Mouse (Mus musculus): ENCODE results near the gene Ccdc80. TPM values are rescaled to one million over a fixed set of nuclear protein-coding genes. Genes with fewer than 3 reads are reported as not detected.

The Ccdc80 gene
- polyA plus RNA-seq (2015; fragmentation: Nextera tagmentation; extraction: Ambion mirVana): 7.5 and 10.7 TPM in 2 replicates

DNA sequence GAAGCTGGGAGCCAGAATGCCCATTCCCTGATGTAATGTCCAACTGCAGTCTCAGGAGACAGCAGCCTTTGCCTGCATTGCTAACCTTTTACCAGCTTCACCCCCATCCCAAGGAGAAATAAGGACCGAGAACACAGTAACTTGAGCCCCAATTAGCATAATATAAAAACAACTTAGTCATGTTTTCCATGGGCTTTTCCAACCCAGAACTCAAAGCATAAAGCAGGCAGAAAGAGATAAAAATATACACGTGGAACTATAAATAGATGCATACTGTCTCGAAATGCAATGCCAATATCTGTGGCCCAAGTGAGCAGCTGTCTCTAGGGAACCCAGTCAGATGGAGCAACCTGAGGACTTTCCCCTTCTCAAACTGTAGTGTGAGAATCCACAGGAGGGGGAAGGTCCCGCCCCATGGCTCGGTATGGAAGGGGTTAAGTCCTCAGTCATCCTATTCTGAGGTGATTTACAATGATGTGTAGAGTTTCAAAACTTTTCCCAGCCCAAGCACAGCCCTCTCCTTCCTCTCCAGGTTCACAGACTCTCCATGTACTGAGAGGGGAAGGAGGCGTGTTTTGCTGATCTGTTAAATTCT lies at the start of gene Ccdc80:
Gene Ccdc80 (plus strand): TSS at position 266 of the 595 bp plus-strand sequence.
- no peak for ATAC-seq (ENCODE audit: low read depth)
- no peaks in the 10 kb centered on the region for H3K9me3 ChIP-seq (replicated peaks)
- H3K27ac ChIP-seq: peak within 1 kb of the TSS; percentile 57
- 19% methylated on average over 6 of the region's 6 CpGs for WGBS (ENCODE audit: insufficient replicate concordance)
- no peak for DNase-seq
- H3K27me3 ChIP-seq: 0 out of 2 replicates have a peak, but pooled peaks cover 3% of the 10 kb centered on the region
- no peaks in the 10 kb centered on the region for H3K36me3 ChIP-seq
- peak within 1 kb of the TSS; percentile 32 for H3K4me2 ChIP-seq
- peaks cover 5% of the 10 kb centered on the region; the same call in 1 of the 2 replicates for H3K4me1 ChIP-seq (replicated peaks)
- H3K9ac ChIP-seq: no peak within 1 kb of the TSS
- H3K4me3 ChIP-seq (replicated peaks): peak within 1 kb of the TSS; percentile 33

DNA sequence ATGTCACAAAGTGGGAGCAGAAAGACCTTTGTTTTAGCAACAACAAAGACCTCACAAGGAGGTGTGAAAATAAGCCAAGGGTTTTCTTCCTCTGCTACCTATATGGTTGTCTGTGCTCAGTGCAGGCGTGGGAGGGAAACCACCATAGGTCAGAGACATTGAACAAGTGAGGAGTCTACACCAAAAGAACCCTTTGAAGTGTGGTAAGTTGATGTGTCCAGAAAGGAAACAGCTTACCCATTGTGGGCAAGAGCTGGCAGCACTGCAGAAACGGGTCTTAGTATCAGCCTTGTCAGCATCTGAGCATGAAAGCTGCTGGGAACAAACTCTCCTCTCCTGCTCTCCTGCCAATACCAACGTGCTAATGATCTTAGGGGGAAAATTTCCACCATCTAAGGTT lies 48.4 kb upstream of the Ccdc80 start:
- no peaks in the 10 kb centered on the region for H3K36me3 ChIP-seq
- WGBS (ENCODE audit: insufficient replicate concordance): 24% methylated on average over 3 of the region's 3 CpGs
- no peak overlapping the region for H3K4me2 ChIP-seq
- no peaks in the 10 kb centered on the region for H3K9me3 ChIP-seq (replicated peaks)
- no peaks in the 10 kb centered on the region for H3K4me1 ChIP-seq (replicated peaks)
- H3K27me3 ChIP-seq: no peaks in the 10 kb centered on the region
- no peak overlapping the region for H3K9ac ChIP-seq
- no peak overlapping the region for H3K4me3 ChIP-seq (replicated peaks)
- ATAC-seq (ENCODE audit: low read depth) (no peak), DNase-seq (no peak)
- no peak overlapping the region for H3K27ac ChIP-seq

DNA sequence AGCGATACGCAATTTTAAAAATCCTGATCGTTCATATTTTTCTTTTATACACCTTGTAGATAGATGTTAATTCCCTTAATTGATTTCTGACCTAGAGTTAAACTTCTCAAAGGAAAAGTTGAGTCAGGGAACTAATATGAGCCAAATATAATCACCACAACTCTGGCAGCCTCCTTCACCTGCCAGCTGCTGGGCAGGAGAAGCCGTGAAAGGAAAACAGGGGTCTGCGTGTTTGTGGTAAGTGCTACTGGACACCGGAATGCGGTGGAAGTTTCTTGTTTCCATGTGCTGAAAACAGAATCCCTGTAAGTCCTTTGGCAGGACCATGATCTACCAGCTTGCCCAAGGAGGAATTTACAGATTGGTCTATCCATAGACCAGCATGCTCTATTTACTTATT lies 36.0 kb upstream of the Ccdc80 start:
- Histone ChIP-seq H3K27me3 (no peaks in the 10 kb centered on the region), H3K27ac (no peak overlapping the region), H3K9me3 (replicated peaks) (no peaks in the 10 kb centered on the region), H3K4me3 (replicated peaks) (no peak overlapping the region), H3K36me3 (no peaks in the 10 kb centered on the region), H3K4me2 (no peak overlapping the region), H3K4me1 (replicated peaks) (no peaks in the 10 kb centered on the region), H3K9ac (no peak overlapping the region)
- WGBS (ENCODE audit: insufficient replicate concordance): 85% methylated on average over 7 of the region's 7 CpGs
- no peak for DNase-seq
- no peak for ATAC-seq (ENCODE audit: low read depth)

DNA sequence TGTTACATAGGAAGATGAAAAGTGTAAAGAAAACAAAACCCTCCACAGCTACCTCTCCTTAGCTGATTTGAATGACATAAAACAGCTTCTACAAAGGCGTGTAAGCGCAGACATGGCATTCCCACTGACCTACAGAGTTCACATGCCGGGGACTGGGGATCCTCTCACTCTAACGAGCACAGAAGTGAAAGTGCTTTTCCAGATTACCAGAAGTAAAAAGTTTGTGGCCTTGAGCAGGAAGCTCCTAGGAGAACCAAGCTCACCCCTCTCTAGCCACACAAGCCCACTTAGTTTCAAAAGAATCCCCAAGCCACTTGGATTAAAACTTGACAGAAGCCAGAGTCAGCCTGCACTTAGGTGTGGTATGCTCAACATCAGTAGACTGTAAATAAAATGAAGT lies 35.3 kb upstream of the Ccdc80 start:
- 52% methylated on average over 4 of the region's 4 CpGs for WGBS (ENCODE audit: insufficient replicate concordance)
- DNase-seq: no peak
- no peak for ATAC-seq (ENCODE audit: low read depth)

DNA sequence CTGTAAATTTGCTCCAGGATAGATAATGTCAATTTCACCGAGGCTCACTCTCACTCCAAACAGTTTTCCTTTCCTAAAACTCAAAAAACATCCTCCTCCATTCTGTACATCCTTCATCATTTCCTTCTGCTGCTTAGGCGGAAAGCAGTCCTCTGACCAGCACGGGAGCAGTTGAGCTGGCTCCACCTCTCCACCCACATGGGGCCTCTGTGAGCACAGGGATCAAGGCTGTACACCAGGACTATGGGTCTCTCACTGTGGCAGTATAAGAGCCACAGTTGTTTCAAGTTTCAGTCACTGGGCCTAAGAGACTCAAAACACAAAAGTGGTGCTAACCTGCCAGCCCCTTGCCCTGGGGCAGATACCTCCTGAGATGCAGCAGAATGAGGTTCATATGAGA lies 32.1 kb upstream of the Ccdc80 start:
- no peak overlapping the region for H3K4me2 ChIP-seq
- H3K4me3 ChIP-seq (replicated peaks): no peak overlapping the region
- no peaks in the 10 kb centered on the region for H3K9me3 ChIP-seq (replicated peaks)
- H3K9ac ChIP-seq: no peak overlapping the region
- DNase-seq (no peak), ATAC-seq (ENCODE audit: low read depth) (no peak)
- no peaks in the 10 kb centered on the region for H3K4me1 ChIP-seq (replicated peaks)
- no peaks in the 10 kb centered on the region for H3K36me3 ChIP-seq
- WGBS (ENCODE audit: insufficient replicate concordance): 43% methylated on average over 3 of the region's 3 CpGs
- H3K27me3 ChIP-seq: no peaks in the 10 kb centered on the region
- no peak overlapping the region for H3K27ac ChIP-seq

More for the DNA sequence above, 35.3 kb upstream of the Ccdc80 start:
- Histone ChIP-seq H3K4me2 (no peak overlapping the region), H3K9me3 (replicated peaks) (no peaks in the 10 kb centered on the region), H3K27ac (no peak overlapping the region), H3K9ac (no peak overlapping the region), H3K36me3 (no peaks in the 10 kb centered on the region), H3K4me3 (replicated peaks) (no peak overlapping the region), H3K27me3 (no peaks in the 10 kb centered on the region), H3K4me1 (replicated peaks) (no peaks in the 10 kb centered on the region)

DNA sequence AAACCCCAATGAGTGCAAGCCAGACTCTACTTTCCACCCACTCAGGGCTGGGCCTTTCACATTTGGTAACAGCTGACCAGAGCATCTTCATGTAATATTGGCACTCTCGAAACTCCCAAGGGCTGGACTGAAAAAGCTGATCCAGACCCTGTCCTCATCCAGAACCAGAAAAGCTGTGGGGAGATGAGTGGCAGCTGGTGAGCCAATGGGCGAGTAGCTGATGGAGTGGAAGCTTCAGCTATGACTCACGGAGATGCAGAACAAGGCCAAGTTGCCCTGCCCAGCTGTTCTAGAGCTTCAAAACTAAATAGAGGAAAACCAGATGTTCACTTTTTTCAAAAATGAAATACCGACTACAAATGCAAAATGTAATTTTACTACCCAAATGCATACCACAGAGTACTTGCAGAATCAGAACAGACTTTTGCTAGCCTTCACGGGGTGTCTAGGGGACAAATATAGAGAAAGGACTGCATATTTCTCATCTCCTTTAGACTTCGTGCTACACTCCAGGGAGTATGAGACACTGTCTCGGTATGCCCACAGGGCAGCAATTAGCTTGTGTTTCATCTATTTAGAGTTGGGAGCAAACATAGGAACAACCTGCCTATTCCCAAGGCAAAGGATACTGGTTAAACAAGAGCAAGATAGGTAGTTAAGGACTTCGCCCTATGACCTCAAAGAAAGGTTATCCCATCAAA lies 22.7 kb upstream of the Ccdc80 start:
- Histone ChIP-seq H3K9ac (no peak overlapping the region), H3K4me3 (replicated peaks) (no peak overlapping the region), H3K36me3 (no peaks in the 10 kb centered on the region), H3K9me3 (replicated peaks) (no peaks in the 10 kb centered on the region), H3K27me3 (no peaks in the 10 kb centered on the region), H3K4me1 (replicated peaks) (no peaks in the 10 kb centered on the region), H3K4me2 (no peak overlapping the region), H3K27ac (no peak overlapping the region)
- ATAC-seq (ENCODE audit: low read depth) (no peak), DNase-seq (no peak)
- WGBS (ENCODE audit: insufficient replicate concordance): 64% methylated on average over 8 of the region's 8 CpGs

DNA sequence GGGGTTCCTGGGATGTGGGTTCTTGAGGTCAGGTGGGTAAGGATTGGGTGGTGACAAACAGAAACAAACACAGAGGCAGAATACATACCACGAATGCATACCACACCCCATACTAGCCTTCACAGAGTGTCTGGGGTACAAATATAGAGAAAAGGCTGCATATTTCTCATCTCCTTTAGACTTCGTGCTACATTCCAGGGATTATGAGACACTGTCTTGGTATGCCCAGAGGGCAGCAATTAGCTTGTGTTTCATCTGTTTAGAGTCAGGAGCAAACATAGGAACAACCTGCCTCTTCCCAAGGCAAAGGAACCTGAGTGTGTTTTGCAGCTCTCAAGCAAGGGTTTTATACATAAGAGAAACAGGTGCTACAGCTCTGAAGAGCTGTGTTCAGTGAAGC lies 21.8 kb upstream of the Ccdc80 start:
- Histone ChIP-seq H3K9me3 (replicated peaks) (no peaks in the 10 kb centered on the region), H3K4me2 (no peak overlapping the region), H3K9ac (no peak overlapping the region), H3K27ac (no peak overlapping the region), H3K27me3 (no peaks in the 10 kb centered on the region), H3K36me3 (no peaks in the 10 kb centered on the region), H3K4me1 (replicated peaks) (no peaks in the 10 kb centered on the region), H3K4me3 (replicated peaks) (no peak overlapping the region)
- ATAC-seq (ENCODE audit: low read depth): no peak
- no peak for DNase-seq
- 60% methylated on average over 2 of the region's 2 CpGs for WGBS (ENCODE audit: insufficient replicate concordance)

DNA sequence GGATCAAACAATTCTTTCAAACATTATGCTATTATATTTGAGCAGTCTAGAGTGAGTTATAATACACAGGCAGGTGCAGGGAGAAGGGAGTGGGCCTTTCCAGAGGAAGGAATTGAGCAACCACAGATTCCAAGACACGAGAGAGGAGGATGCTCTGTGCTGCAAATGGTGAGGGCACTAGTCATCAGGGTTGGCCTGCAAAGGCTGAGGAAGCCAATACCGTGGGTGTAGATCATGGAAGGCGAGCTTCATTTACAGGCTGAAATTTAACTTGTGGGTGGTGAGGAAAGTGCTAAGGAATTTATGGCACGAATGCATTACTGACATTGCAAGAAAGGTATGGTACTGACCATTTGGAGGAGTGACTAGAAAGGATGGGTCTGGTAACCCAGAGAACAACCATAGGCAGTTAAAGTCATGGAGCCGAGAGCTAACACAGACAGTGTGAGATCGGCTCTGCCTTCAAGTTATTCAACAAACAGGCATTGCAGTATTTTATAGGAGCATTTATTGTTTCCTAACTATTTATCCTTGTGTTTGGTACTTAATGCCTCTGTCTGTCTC lies 15.6 kb upstream of the Ccdc80 start:
- 60% methylated on average over 6 of the region's 6 CpGs for WGBS (ENCODE audit: insufficient replicate concordance)
- ATAC-seq (ENCODE audit: low read depth) (no peak), DNase-seq (no peak)
- H3K4me1 ChIP-seq (replicated peaks): no peaks in the 10 kb centered on the region
- H3K9me3 ChIP-seq (replicated peaks): no peaks in the 10 kb centered on the region
- H3K27me3 ChIP-seq: no peaks in the 10 kb centered on the region
- no peak overlapping the region for H3K9ac ChIP-seq
- no peak overlapping the region for H3K27ac ChIP-seq
- no peak overlapping the region for H3K4me2 ChIP-seq
- no peak overlapping the region for H3K4me3 ChIP-seq (replicated peaks)
- no peaks in the 10 kb centered on the region for H3K36me3 ChIP-seq

DNA sequence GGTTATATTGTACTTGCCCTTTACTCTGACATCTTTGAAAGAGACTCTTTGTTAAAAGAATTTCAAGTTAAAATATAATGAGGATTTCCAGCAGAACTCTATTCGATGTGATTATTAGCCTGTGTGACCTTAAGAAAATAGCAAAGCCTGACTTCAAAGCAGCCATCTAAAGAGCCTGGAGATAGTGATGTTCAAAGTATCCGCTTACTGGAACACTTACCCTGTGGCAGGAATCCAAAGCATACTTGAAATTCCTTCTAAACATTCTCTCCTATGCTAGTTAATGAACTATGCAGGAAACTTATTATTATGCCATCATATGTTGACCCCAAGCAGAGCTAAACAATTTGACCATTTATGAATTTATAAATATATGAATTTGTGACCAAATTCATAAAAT lies 13.9 kb upstream of the Ccdc80 start:
- H3K9ac ChIP-seq: no peak overlapping the region
- H3K4me1 ChIP-seq (replicated peaks): no peaks in the 10 kb centered on the region
- no peak for DNase-seq
- ATAC-seq (ENCODE audit: low read depth): no peak
- H3K36me3 ChIP-seq: no peaks in the 10 kb centered on the region
- no peaks in the 10 kb centered on the region for H3K27me3 ChIP-seq
- WGBS (ENCODE audit: insufficient replicate concordance): 65% methylated on average over 2 of the region's 2 CpGs
- no peak overlapping the region for H3K4me3 ChIP-seq (replicated peaks)
- H3K27ac ChIP-seq: no peak overlapping the region
- H3K9me3 ChIP-seq (replicated peaks): no peaks in the 10 kb centered on the region
- H3K4me2 ChIP-seq: no peak overlapping the region

DNA sequence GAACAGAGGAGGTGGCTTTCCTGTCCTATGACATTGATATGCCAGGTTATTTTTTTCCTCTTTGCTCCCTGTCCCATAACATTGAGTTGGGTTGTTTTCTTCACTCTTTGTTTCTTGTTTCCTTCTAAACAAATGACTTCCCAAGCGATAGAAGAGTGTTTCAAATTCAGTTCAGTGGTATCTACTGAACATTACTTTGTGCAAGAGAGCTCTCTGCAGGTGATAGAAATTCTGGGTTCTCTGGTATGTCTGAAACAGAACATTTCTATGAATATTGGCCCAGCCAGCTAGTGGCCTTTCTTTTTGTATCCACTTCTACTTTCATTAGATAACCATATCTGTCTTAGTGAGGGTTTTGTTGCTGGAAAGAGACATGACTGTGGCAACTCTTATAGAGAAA lies 4.4 kb upstream of the Ccdc80 start:
- H3K36me3 ChIP-seq: no peaks in the 10 kb centered on the region
- ATAC-seq (ENCODE audit: low read depth): no peak

DNA sequence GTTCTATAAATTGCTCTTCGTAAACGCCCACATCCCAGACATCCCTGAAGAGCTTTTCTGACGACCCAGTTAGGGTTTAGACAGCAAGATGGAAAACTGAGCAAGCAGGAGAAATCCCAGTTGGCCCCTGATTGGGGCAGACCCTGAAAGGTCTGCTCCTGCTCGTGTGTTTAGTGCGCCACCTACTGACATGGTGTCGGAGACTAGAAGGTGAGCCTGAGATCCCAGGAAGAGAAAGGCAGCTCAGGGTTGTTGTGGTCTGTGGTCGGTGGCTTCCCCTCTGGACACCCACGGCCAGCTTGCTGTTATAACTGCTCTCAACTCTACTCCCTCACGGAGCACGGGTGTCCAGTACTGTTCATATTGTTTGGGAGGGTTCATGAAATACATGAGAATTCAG lies 3.2 kb upstream of the Ccdc80 start:
- Histone ChIP-seq H3K9ac (no peak overlapping the region), H3K9me3 (replicated peaks) (no peaks in the 10 kb centered on the region), H3K4me3 (replicated peaks) (no peak overlapping the region), H3K4me1 (replicated peaks) (peaks cover 5% of the 10 kb centered on the region; the same call in 1 of the 2 replicates), H3K27me3 (0 out of 2 replicates have a peak, but pooled peaks cover 3% of the 10 kb centered on the region), H3K27ac (no peak overlapping the region), H3K36me3 (no peaks in the 10 kb centered on the region), H3K4me2 (peak overlapping the region; percentile 26)
- DNase-seq: peak; percentile 11
- ATAC-seq (ENCODE audit: low read depth): no peak; the same call in 1 of the 2 replicates
- WGBS (ENCODE audit: insufficient replicate concordance): 4% methylated on average over 10 of the region's 10 CpGs

More for the DNA sequence above, 4.4 kb upstream of the Ccdc80 start:
- H3K4me1 ChIP-seq (replicated peaks): peaks cover 5% of the 10 kb centered on the region; the same call in 1 of the 2 replicates
- no peaks in the 10 kb centered on the region for H3K27me3 ChIP-seq
- no peak overlapping the region for H3K4me2 ChIP-seq
- H3K27ac ChIP-seq: no peak overlapping the region
- 53% methylated on average over 1 of the region's 1 CpGs for WGBS (ENCODE audit: insufficient replicate concordance)
- H3K9me3 ChIP-seq (replicated peaks): no peaks in the 10 kb centered on the region
- DNase-seq: no peak
- H3K4me3 ChIP-seq (replicated peaks): no peak overlapping the region
- H3K9ac ChIP-seq: no peak overlapping the region
